Mouse (Mus musculus): Measurements from ENCODE around the gene H2afv.
A peak's percentile ranks its signal among the peaks of the same experiment; 100 is the strongest.

The H2afv gene

DNA sequence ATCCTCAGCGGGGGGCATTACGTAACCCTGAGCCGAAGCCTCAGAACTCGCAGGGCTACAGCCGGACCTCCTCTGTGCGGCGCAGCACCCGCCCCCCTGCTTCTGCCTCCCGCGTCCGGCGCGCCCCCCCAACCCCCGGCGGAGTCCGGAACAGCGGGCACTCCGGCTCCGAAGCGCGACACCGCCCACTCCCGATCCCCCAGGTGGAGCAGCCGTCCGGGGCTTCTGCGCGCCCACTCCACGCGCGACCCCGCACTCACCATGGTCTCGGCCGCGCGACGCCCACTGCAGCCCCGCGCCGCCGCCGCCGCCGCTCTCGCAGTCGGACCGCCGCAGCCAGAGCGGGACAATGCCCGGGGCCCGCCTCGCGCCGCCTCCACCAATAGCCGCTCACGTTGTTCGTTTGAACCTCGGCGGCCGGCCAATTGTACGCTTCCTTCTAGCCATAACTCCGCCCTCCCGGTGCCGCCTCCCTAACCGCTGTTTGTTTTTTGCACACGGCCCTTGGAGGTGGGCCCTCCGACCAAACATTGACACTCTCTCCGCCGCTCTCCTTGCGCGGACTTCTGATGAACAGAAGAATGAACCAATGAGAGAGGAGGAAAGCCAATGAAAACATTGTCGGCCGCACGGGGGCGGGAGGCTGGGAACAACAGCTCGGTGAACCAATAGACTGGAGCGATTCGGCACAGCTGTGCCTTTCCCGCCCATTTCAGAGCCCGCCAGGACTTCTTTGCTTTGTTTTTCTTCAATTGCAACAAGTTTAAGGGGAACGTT is at the start of gene H2afv:
H2afv (minus strand) TSS at position 367 of the 777 bp plus-strand sequence.
- DNase-seq = peak; percentile 100

DNA sequence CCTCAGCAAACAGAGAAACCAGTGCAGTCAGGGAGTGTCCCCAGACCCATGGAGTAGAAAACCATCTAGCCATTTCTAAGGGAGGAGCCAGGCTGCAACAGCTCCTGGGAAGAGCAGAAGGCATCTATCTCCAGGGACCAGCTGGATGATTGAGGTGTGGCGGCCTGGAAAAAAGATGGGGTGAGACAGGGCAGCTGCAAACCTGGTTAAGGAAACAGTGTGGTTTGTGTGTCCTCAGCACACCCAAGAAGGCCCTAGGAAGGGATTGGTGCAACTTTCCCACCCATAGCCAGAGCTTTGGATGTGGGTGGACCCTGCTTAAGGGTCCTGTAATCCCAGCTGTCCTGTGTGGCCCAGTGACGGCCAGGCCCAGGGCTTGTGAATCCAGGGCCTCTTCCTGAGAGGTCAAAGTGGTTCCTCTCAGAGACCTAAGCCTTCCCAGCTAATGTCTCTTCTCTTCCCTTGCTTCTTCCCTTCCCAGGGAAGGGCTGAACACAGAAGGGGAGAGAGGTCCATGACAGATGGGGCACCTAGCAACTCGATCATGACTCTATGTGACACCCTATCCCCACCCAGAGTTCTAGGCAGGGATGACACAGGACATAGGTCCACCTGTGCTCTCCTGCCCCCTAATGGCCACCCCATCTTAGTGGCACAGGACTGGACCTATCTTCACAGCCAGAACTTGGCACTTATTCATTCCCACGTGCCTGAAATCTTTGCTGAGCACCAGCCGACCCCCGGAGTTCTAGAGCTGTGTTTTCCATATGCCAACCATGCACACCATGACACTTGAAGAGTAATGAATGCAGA is 45.7 kb upstream of the H2afv start:
- peak; percentile 23 for DNase-seq

- no peak for DNase-seq
Observed at GRCm38 (mm10) chr11:6489257-6489656, 45.0 kb upstream of the H2afv start.

GRCm38 (mm10) chr11:6488041-6488684 is 43.9 kb upstream of the H2afv start:
- no peak for DNase-seq

GRCm38 (mm10) chr11:6487496-6487895 is 43.3 kb upstream of the H2afv start:
- no peak for DNase-seq

- no peak for DNase-seq
Observed at GRCm38 (mm10) chr11:6486916-6487315, 42.7 kb upstream of the H2afv start.

DNA sequence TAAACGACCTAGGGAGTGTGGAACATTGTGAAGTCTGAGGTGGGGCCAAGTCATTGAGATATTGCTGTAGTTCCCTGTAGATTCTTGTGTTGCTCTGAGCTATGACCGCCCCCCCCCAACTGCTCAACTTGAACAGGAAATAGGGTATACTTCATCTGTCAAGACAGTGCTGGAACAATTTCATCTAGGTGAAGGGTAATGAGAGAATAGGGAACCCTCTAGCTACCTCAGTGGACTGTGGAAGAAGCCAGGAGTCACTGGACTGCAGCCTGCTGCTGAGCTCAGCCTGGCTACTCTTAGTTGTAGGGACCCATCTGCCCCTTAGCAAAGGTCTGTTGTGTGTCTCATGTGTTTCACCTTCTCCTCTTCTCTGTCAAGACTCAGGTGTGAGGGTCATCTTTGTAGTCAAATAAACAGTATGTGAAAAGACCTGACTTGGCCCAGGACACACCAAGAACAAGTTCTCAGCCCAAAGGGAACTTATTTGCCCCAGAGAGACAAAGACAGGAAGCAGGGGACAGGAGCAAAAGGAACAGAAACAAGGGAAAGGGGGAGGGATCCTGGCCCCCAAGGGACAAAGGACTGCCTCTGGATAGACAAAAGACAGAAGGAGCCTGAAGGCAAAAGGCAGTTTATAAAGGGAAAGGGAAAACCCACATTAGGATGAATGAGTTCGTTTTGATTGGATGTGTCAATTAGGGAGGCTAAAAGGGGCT is 40.2 kb upstream of the H2afv start:
- DNase-seq = no peak

DNA sequence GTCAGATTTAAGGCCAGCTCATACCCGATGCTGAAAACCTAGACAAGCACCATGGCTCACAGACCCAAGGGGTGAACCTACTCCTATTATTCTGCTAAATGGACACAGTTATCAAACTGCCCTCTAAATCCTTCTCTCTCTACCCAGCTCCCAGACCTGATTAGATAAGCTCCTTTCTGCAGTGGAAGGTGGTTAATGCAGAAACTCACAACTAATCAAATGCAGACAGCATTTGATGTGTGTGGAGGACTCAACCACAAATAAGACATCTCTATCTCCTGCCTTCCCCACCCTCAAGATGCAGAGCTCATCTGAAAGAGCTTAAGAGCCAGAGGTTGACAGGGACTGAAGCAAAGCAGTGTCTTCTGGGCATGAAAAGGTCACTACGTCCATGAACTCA is 38.9 kb upstream of the H2afv start:
- no peak for DNase-seq

GRCm38 (mm10) chr11:6481669-6482185 is 37.5 kb upstream of the H2afv start:
- DNase-seq = no peak

DNA sequence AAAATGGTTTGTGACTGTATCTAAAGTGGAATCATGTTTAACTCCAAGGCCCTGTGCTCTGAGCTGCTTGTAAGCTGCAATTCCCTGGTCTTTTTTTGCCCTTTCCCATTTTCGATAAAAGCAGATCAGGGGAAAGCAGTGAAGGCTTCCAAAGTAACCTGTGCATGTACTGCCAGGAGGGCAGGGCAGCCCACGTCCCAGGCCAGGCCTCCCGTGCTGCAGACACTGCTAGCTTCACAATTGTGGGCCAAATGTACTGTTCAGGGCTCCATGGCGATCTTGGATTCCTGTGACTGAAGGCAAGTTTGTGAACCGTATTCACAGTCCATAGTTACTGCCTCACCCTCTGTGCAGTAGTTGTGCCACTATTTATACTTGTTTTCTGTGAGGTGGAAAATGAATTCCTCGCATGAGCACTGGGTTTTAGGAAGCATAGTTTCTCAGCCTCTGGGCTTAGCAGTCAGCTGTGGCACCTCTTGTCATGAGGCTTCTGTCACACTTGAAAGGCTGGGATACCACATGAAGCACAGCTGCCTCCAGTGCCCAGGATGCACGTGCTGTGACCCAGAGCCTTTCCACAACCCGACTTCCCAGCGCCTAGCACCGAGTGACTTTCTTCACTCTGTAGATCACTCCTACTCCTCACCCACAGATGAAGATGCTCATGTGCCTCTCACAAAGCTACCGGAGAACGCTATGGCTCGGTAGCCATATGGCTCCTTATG is 36.6 kb upstream of the H2afv start:
- no peak for DNase-seq

GRCm38 (mm10) chr11:6480191-6480590 is 35.9 kb upstream of the H2afv start:
- DNase-seq = no peak

GRCm38 (mm10) chr11:6479231-6479630 is 35.0 kb upstream of the H2afv start:
- no peak for DNase-seq

DNA sequence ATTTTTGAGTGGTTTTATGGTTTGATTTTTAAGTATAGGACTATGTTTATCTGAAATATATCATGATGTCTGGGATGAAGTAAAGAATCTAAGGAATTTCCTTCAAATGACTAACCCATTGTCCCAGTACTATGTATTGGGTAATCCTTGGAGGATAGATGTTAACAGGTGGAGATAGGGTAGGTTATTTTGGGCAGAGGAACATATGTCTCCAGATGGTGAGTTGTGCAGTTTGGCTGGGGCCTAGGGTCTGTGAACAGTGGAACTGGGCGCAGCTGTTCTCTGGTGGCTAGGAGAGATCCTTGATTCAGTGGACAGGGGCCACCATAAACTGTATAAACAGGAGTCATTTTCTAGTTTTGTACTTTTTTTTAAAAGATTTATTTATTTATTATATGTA is 33.1 kb upstream of the H2afv start:
- DNase-seq = no peak

DNA sequence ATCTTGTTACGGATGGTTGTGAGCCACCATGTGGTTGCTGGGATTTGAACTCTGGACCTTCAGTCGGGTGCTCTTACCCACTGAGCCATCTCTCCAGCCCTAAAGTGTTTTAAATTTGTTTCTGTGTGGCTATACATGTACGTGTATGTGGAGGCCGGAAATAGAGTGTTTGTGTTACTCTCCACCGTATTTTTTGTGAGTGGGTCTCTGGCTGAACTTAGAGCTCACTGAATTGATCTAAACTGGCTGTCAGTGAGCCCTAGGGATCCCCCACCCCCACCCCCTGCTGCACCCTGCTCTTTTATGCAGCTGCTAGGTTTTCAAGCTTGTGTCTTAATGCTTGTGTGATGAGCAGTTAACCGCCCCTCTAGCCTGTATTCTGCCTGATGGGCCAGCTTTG is 32.6 kb upstream of the H2afv start:
- no peak for DNase-seq

DNA sequence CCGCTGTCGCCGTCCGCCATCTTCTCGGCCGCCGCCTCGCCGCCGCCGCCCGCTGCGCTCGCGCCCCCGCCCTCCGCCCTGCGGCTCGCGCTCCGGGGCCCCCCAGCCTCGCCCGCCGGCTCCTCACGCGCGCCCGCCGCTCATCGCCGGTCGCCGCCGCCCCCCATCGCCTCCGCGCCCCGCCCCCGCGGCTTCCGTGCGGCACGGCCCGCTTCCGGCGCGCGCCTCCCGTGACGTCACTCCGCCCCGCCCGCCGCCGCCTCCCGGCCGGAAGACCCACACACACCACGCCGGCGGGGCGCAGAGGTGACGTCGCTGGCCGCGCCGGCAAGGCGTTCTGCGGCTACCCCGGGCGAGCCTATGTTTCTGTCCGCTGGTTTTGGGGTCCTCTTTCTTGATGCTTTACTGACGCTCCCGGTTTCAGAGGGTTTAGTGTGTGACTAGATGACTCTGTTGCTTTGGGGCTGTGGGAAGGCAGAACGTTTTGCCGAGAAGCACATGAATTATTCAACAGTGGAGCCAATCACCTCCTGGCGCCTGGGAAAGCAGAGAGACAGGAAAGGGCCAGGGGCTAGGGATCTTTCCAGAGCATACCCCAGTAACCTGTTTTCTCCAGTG is 31.7 kb upstream of the H2afv start, which contains the start of gene Purb:
Purb (minus strand) TSS at position 51 of the 618 bp plus-strand sequence.
- peak; percentile 94 for DNase-seq

- DNase-seq = peak; percentile 58
Observed at GRCm38 (mm10) chr11:6474874-6475731, 30.9 kb upstream of the H2afv start.

DNA sequence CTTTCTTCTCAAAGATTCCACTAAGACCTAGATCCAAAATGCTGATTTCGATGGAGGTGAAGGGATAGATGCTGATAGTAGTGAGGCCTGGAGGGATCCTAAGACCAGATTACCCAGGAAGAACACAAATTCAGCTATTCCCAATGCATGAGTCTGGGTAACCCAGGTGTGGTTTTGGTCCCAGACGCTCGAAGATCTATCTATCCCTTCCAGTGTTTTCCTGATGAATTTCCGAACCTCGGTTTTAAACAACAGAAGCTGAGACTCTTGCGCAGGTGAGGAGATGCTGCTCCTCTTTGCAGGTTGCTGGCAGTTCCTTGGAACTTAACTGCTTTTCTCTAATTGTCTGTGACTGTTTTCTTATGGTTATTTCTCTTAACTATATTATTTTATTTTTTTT is 30.1 kb upstream of the H2afv start:
- DNase-seq = no peak

DNA sequence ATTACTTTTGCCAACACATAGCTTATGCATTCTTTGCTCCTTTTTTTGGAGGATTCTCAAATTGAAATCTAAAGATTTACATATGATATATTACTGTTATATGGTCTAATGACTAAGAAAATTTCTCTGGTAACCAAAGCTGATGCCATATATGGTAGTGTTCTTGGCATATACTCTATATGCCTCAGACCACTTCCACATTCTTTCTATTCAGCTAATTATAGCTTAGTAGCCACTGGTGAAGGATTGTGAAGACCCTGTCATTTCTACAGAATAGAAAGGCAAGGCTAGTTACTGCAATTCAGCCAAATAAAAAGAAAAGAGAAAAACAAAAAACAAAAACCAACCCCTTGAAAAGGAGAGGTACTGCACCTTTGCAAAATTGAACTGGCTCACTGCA is 27.8 kb upstream of the H2afv start:
- no peak for DNase-seq

GRCm38 (mm10) chr11:6471493-6471892 is 27.2 kb upstream of the H2afv start:
- DNase-seq = no peak

DNA sequence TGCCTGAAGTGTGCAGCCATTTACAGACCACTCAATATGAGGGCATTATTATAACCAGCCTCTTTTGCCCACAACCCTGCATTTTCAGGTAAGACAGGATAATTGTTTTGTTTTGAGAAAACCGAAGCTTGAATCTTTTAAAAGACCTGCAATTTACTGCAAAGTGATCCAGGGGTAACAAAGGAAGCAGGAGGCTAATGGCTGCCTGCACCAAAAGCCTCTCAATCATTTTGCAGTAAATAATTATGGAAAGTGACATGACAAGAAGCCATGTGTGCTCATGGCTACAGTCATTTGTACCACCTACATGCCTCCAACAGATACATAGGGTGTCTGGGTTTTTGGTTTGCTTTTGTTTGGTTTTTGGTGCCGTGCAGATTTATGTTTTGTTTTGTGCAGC is 26.8 kb upstream of the H2afv start:
- DNase-seq = no peak

DNA sequence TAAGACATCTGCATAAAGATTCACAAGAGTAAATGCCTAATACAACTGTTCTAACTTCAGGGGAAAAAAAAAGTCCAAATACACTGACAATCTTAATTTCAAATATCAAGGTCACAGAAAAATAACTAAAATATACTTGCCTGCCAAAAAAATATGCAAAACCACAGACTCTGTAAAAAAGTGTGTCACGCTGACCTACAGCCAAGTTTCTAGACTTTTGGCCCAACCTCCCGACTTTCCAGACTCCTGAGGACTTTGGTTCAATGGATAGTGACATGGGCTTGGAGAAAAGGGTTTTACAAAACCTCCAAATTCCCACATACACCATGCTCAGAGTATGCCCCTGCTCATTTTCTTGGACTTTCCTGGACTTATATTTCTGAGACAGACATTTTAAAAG is 24.3 kb upstream of the H2afv start:
- DNase-seq = no peak

All from right cerebral cortex, postnatal 14 days (tissue).